Mouse (Mus musculus) cortical plate, adult 2 months (tissue): ENCODE measurements around the gene Lhfp.

ENCODE experiments used
- CTCF ChIP-seq: fragments of 200-500 bp; IDR thresholded peaks from 2 replicates; pipeline ENCODE4 v1.5.1; 2011; ENCODE audit warnings: mild to moderate bottlenecking, control low read depth, low read length; ENCODE audit not compliant: insufficient read depth; ENCODE audit errors: extremely low read depth
- POLR2A ChIP-seq: fragments of 200-500 bp; IDR thresholded peaks from 2 replicates; pipeline ENCODE4 v1.6.1; 2011; ENCODE audit warnings: mild to moderate bottlenecking, low read length, control low read depth; ENCODE audit not compliant: insufficient read depth; ENCODE audit errors: extremely low read depth

DNA sequence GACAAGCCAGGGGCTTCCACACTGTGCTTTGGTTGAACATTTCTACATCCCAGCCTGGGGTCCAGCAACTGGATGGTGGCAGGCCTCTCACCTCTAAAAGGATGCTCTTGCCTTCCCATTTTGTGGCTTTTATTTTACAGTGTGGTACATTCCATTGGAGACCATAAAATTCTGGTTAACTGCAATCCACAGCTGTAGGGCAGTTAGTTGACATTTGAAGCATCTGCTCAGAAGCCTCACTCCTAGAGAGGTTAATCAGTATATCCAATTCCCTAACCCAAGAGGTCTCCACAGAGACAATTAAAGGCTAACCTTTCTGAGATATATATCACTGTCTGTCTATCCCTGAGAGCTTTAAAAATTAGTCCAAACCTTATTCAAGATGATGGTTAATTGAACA is 186.5 kb downstream of the Lhfp start:
- no peak for TF ChIP-seq CTCF
- no peak for TF ChIP-seq POLR2A
